Mouse (Mus musculus) layer of hippocampus, adult 9-10 months (tissue): ENCODE results near the gene Bclaf1.

Experiments used
- DNase-seq: peaks from one replicate; pipeline ENCODE4 v3.0.0; 2022; ENCODE audit warnings: low spot score

Gene Bclaf1

GRCm38 (mm10) chr10:20317466-20317865 lies 5.2 kb downstream of the Bclaf1 start:
- no peak for DNase-seq

GRCm38 (mm10) chr10:20326226-20326625 lies 14.0 kb downstream of the Bclaf1 start:
- DNase-seq = no peak

GRCm38 (mm10) chr10:20331262-20331661 lies 19.0 kb downstream of the Bclaf1 start:
- no peak for DNase-seq

- DNase-seq = no peak
Observed at GRCm38 (mm10) chr10:20337872-20338271, 25.6 kb downstream of the Bclaf1 start.

GRCm38 (mm10) chr10:20345736-20346135 lies 33.5 kb downstream of the Bclaf1 start:
- DNase-seq = no peak

GRCm38 (mm10) chr10:20347285-20348214 lies 35.3 kb downstream of the Bclaf1 start, which contains the start of gene Mtfr2:
Gene Mtfr2, plus strand, starts transcription at chr10:20347770.
- DNase-seq = peak; percentile 85

GRCm38 (mm10) chr10:20348894-20349293 lies 36.6 kb downstream of the Bclaf1 start:
- no peak for DNase-seq

GRCm38 (mm10) chr10:20361542-20362449 lies 49.5 kb downstream of the Bclaf1 start:
- no peak for DNase-seq

GRCm38 (mm10) chr10:20362450-20363118 lies 50.3 kb downstream of the Bclaf1 start:
- no peak for DNase-seq

- DNase-seq = no peak
Observed at GRCm38 (mm10) chr10:20372046-20372445, 59.8 kb downstream of the Bclaf1 start.

- no peak for DNase-seq
Observed at GRCm38 (mm10) chr10:20377621-20378020, 65.4 kb downstream of the Bclaf1 start.

- DNase-seq = no peak
Observed at GRCm38 (mm10) chr10:20379071-20379735, 66.9 kb downstream of the Bclaf1 start.

GRCm38 (mm10) chr10:20380798-20381197 lies 68.5 kb downstream of the Bclaf1 start:
- peak; percentile 83 for DNase-seq

- no peak for DNase-seq
Observed at GRCm38 (mm10) chr10:20381352-20381751, 69.1 kb downstream of the Bclaf1 start.

- no peak for DNase-seq
Observed at GRCm38 (mm10) chr10:20382807-20383419, 70.6 kb downstream of the Bclaf1 start.

- no peak for DNase-seq
Observed at GRCm38 (mm10) chr10:20390568-20390967, 78.3 kb downstream of the Bclaf1 start.
